Comparison of ENCODE assay signal across 27 mouse cellular contexts in genomic region chr2:49580585-49580984, GRCm38 (mm10). TPM values are rescaled to one million over a fixed set of nuclear protein-coding genes. Genes with fewer than 3 reads are reported as not detected.
A peak's percentile ranks its signal among the peaks of the same experiment; 100 is the strongest.
DNase-seq lines count a peak whose midpoint lies in the region; ATAC-seq and TF ChIP-seq lines count a peak whose summit lies in the region.
"Had no signal": no experiment of that assay in that cellular context is flagged by ENCODE, and none has a peak within 500 bp of the region (broad histone marks: within the 10 kb centered on the region; RNA-seq: fewer than 3 reads in every experiment).

No protein-coding gene starts in this region.

- DNase-seq in heart, adult 11 months, result peak; percentile 84
- DNase-seq in midbrain, postnatal 0 days (ENCODE audit: low spot score), result peak; percentile 40
- no peak for DNase-seq in kidney, adult 8-10 months
- DNase-seq: adrenal gland, adult 8-10 months; B cell, adult 2 months; cerebellum, adult 9-10 months; embryo, embryonic 11 days; gastrocnemius, postnatal 36 days; heart, postnatal 4 days; kidney, adult 18-20 months; kidney, postnatal 4 days; lung, adult 2 months; lung, postnatal 10 days; midbrain, embryonic 14.5 days had no signal

- no peaks in the 10 kb centered on the region for H3K79me2 ChIP-seq in myocyte (ENCODE audit: control insufficient read depth, insufficient read depth)

- no peak for TF ChIP-seq POLR2A in myocyte (IDR thresholded peaks at IDR 0.05; ENCODE audit: insufficient read length, low read depth)

- no peak for TF ChIP-seq CTCF in midbrain, postnatal 0 days (IDR thresholded peaks at IDR 0.05)

- ATAC-seq in heart, embryonic 11.5 days (replicated peaks; ENCODE audit: insufficient number of reproducible peaks, low FRiP score, low TSS enrichment), result no peak
- ATAC-seq in midbrain, postnatal 0 days (ENCODE audit: low FRiP score), result no peak
- no peak for ATAC-seq in midbrain, embryonic 16.5 days
- ATAC-seq: activated CD4-positive, CD25-positive, alpha-beta regulatory T cell, adult 4 months; forebrain, embryonic 14.5 days; inflammation-experienced regulatory T-cells, adult 6 months had no signal

- 82% methylated on average over 3 of the region's 3 CpGs for WGBS in heart, embryonic 11.5 days (ENCODE audit: insufficient replicate concordance)
- WGBS in midbrain, postnatal 0 days, result 94% methylated on average over 3 of the region's 3 CpGs
- WGBS in midbrain, embryonic 16.5 days, result 87% methylated on average over 3 of the region's 3 CpGs

- no peak overlapping the region for H3ac ChIP-seq in myocyte (ENCODE audit: control insufficient read depth, insufficient read length)

- no peaks in the 10 kb centered on the region for H3K36me3 ChIP-seq in heart, embryonic 11.5 days (ENCODE audit: control insufficient read depth, insufficient read depth, low read length)
- no peaks in the 10 kb centered on the region for H3K36me3 ChIP-seq in midbrain, postnatal 0 days (ENCODE audit: insufficient read depth, low read length)
- no peaks in the 10 kb centered on the region for H3K36me3 ChIP-seq in midbrain, embryonic 16.5 days (ENCODE audit: control insufficient read depth, insufficient read depth, low read length)
- H3K36me3 ChIP-seq in myocyte (ENCODE audit: control insufficient read depth, insufficient read depth), result no peaks in the 10 kb centered on the region
- H3K36me3 ChIP-seq: embryonic facial prominence, embryonic 12.5 days; hindbrain, embryonic 13.5 days; limb, embryonic 10.5 days; limb, embryonic 15.5 days; neural tube, embryonic 12.5 days had no signal

- no peak overlapping the region for H3K4me2 ChIP-seq in heart, embryonic 11.5 days
- H3K4me2 ChIP-seq in midbrain, postnatal 0 days (ENCODE audit: low read depth, low read length, poor library complexity, severe bottlenecking), result no peak overlapping the region
- H3K4me2 ChIP-seq in midbrain, embryonic 16.5 days (ENCODE audit: low read length), result no peak overlapping the region
- H3K4me2 ChIP-seq in myocyte (ENCODE audit: low read depth), result peak overlapping the region; percentile 54
- H3K4me2 ChIP-seq: embryonic facial prominence, embryonic 12.5 days; hindbrain, embryonic 13.5 days; limb, embryonic 15.5 days; neural tube, embryonic 12.5 days had no signal

- H3K4me3 ChIP-seq in heart, embryonic 11.5 days (ENCODE audit: low read depth, low read length), result no peak overlapping the region
- no peak overlapping the region for H3K4me3 ChIP-seq in midbrain, postnatal 0 days (ENCODE audit: low read depth, low read length)
- H3K4me3 ChIP-seq in midbrain, embryonic 16.5 days (ENCODE audit: low read depth, low read length), result no peak overlapping the region
- no peak overlapping the region for H3K4me3 ChIP-seq in myocyte
- H3K4me3 ChIP-seq: embryonic facial prominence, embryonic 12.5 days; hindbrain, embryonic 13.5 days; limb, embryonic 10.5 days; limb, embryonic 15.5 days; neural tube, embryonic 12.5 days had no signal

- no peak overlapping the region for H3K27ac ChIP-seq in heart, embryonic 11.5 days (ENCODE audit: low read depth, low read length)
- no peak overlapping the region for H3K27ac ChIP-seq in midbrain, postnatal 0 days (ENCODE audit: low read depth, low read length)
- no peak overlapping the region for H3K27ac ChIP-seq in midbrain, embryonic 16.5 days (ENCODE audit: low read length)
- H3K27ac ChIP-seq: embryonic facial prominence, embryonic 12.5 days; hindbrain, embryonic 13.5 days; kidney, postnatal 0 days; limb, embryonic 10.5 days; limb, embryonic 15.5 days; liver, embryonic 14.5 days; neural tube, embryonic 12.5 days had no signal

- H3K4me1 ChIP-seq in heart, embryonic 11.5 days (ENCODE audit: control insufficient read depth, insufficient read depth, low read length), result no peaks in the 10 kb centered on the region
- H3K4me1 ChIP-seq in midbrain, postnatal 0 days (ENCODE audit: insufficient read depth, low read length), result no peaks in the 10 kb centered on the region
- H3K4me1 ChIP-seq in midbrain, embryonic 16.5 days (ENCODE audit: control insufficient read depth, insufficient read depth, low read length), result no peaks in the 10 kb centered on the region
- H3K4me1 ChIP-seq: embryonic facial prominence, embryonic 12.5 days; hindbrain, embryonic 13.5 days; limb, embryonic 15.5 days; neural tube, embryonic 12.5 days had no signal

- H3K27me3 ChIP-seq in heart, embryonic 11.5 days (ENCODE audit: control insufficient read depth, insufficient read depth, low read length), result no peaks in the 10 kb centered on the region
- H3K27me3 ChIP-seq in midbrain, postnatal 0 days (ENCODE audit: insufficient read depth, low read length), result no peaks in the 10 kb centered on the region
- no peaks in the 10 kb centered on the region for H3K27me3 ChIP-seq in midbrain, embryonic 16.5 days (ENCODE audit: control insufficient read depth, insufficient read depth, low read depth, low read length)
- no peaks in the 10 kb centered on the region for H3K27me3 ChIP-seq in myocyte (ENCODE audit: control insufficient read depth, insufficient read depth, insufficient read length)
- H3K27me3 ChIP-seq: embryonic facial prominence, embryonic 12.5 days; hindbrain, embryonic 13.5 days; limb, embryonic 15.5 days; neural tube, embryonic 12.5 days had no signal

- H3K9me3 ChIP-seq in heart, embryonic 11.5 days (replicated peaks; ENCODE audit: control insufficient read depth, low read length), result no peaks in the 10 kb centered on the region
- no peaks in the 10 kb centered on the region for H3K9me3 ChIP-seq in midbrain, postnatal 0 days (ENCODE audit: low read length)
- no peaks in the 10 kb centered on the region for H3K9me3 ChIP-seq in midbrain, embryonic 16.5 days (replicated peaks; ENCODE audit: control insufficient read depth, low read length, poor library complexity, severe bottlenecking)
- H3K9me3 ChIP-seq: embryonic facial prominence, embryonic 12.5 days; hindbrain, embryonic 13.5 days; limb, embryonic 10.5 days; limb, embryonic 15.5 days; neural tube, embryonic 12.5 days had no signal

- no peak overlapping the region for H3K9ac ChIP-seq in heart, embryonic 11.5 days (ENCODE audit: low read depth, low read length)
- no peak overlapping the region for H3K9ac ChIP-seq in midbrain, postnatal 0 days (replicated peaks; ENCODE audit: low read length, poor library complexity, severe bottlenecking)
- no peak overlapping the region for H3K9ac ChIP-seq in midbrain, embryonic 16.5 days (ENCODE audit: low read depth, low read length)
- H3K9ac ChIP-seq: embryonic facial prominence, embryonic 12.5 days; hindbrain, embryonic 13.5 days; limb, embryonic 15.5 days; liver, embryonic 14.5 days; neural tube, embryonic 12.5 days had no signal

TF ChIP-seq in myocyte, 11 proteins besides CTCF, POLR2A, EP300 and RAD21:
- peak in 2 of 3 experiments; percentile 39 to 83 for TF ChIP-seq MYOD1 (IDR thresholded peaks at IDR 0.05; ENCODE audit: control insufficient read depth in 1 of 3, insufficient read length in 2 of 3, low read depth in 2 of 3)
- peak; percentile 47; the same call in 1 of the 2 replicates for TF ChIP-seq CEBPB (IDR thresholded peaks at IDR 0.05; ENCODE audit: insufficient read depth, poor library complexity, severe bottlenecking)
- TF ChIP-seq TCF12 (IDR thresholded peaks at IDR 0.05; ENCODE audit: insufficient read depth, poor library complexity, severe bottlenecking), result peak; percentile 48
- no peak for TF ChIP-seq MAX (IDR thresholded peaks at IDR 0.05; ENCODE audit: low read depth)
- TF ChIP-seq USF1 (IDR thresholded peaks at IDR 0.05; ENCODE audit: low read depth), result no peak
- peak; percentile 20 to 92 (median 87) for TF ChIP-seq MYOG (IDR thresholded peaks at IDR 0.05; ENCODE audit: control insufficient read depth in 1 of 3, insufficient read depth in 1 of 3, insufficient read length in 2 of 3, low read depth in 2 of 3)

RNA-seq across cellular contexts. Expression of gene Kif5c, which starts 38.5 kb away (rescaled TPM):
- 1.2 and 1.3 TPM in 2 replicates for polyA plus RNA-seq in heart, embryonic 11.5 days (2014; fragmentation: Nextera tagmentation; extraction: Ambion mirVana)
- 328 and 412 TPM in 2 replicates for total RNA-seq in midbrain, postnatal 0 days (2014; rRNA removed)
- 159 and 170 TPM in 2 replicates for polyA plus RNA-seq in midbrain, postnatal 0 days (2015; fragmentation: Nextera tagmentation; extraction: Ambion mirVana)
- 194 and 211 TPM in 2 replicates for polyA plus RNA-seq in midbrain, embryonic 16.5 days (2015; fragmentation: Nextera tagmentation; extraction: Ambion mirVana)
- polyA plus RNA-seq in myocyte (2012; fragmentation: generic; extraction: Trizol), result 6.2 TPM

Comparison
In these comparisons a context has a peak if more than half of its experiments do, and no peak if none do; other contexts are left out.
1. DNase-seq: peak in heart, adult 11 months (single experiment) and midbrain, postnatal 0 days (single experiment); none in kidney, adult 8-10 months (0 of 2).
2. RNA of gene Kif5c, which starts 38.5 kb away (polyA plus RNA-seq): 194 to 211 TPM in midbrain, embryonic 16.5 days and 159 to 170 TPM in midbrain, postnatal 0 days; 6.2 TPM in myocyte (single experiment) and 1.2 to 1.3 TPM in heart, embryonic 11.5 days; every median in the first group is over 10 times any median in the second.